Mouse (Mus musculus) E14TG2a.4 (cell line): ENCODE results near the gene St3gal3.

Source experiments
- CTCF ChIP-seq: conservative IDR thresholded peaks from 2 replicates; pipeline ENCODE4 v1.5.1; 2014; ENCODE audit warnings: low read length
- NANOG ChIP-seq: IDR thresholded peaks from 2 replicates; pipeline ENCODE4 v1.6.1; 2014; ENCODE audit warnings: borderline replicate concordance, low read length, mixed read lengths
- POU5F1 ChIP-seq: IDR thresholded peaks from 2 replicates; pipeline ENCODE4 v1.6.1; 2014; ENCODE audit warnings: low read length, borderline replicate concordance

DNA sequence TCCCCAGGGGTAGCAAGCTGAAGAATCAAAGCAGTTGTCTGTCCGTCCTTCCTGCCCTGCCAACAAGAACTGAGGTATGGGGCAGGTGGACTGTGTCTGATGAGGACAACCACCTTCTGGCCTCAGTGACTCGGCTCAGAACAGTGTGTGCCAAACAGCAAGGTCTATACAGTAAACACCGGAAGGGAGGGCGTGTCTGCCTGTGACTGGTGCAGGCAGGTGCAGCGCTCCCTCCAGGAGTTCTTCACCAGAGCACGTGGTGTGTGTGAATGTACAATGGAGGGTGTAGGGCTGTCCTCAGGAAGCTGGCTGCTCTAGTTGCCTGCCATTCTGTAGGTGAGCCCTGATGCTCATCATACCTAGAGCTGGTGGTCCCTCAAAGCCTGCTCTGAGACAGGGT, 80.8 kb downstream of the St3gal3 start:
- no peak for TF ChIP-seq CTCF
- TF ChIP-seq NANOG = no peak
- TF ChIP-seq POU5F1 = no peak
